Mouse (Mus musculus) urinary bladder, postnatal 36 days (tissue): ENCODE data around the gene Zbtb7a.

Source experiments
- DNase-seq, 2 experiments: peaks; one replicate each; pipeline ENCODE4 v3.0.0; 2022; ENCODE audit warnings: low spot score in 2 of 2, mixed read lengths in 1 of 2

Zbtb7a gene

DNA sequence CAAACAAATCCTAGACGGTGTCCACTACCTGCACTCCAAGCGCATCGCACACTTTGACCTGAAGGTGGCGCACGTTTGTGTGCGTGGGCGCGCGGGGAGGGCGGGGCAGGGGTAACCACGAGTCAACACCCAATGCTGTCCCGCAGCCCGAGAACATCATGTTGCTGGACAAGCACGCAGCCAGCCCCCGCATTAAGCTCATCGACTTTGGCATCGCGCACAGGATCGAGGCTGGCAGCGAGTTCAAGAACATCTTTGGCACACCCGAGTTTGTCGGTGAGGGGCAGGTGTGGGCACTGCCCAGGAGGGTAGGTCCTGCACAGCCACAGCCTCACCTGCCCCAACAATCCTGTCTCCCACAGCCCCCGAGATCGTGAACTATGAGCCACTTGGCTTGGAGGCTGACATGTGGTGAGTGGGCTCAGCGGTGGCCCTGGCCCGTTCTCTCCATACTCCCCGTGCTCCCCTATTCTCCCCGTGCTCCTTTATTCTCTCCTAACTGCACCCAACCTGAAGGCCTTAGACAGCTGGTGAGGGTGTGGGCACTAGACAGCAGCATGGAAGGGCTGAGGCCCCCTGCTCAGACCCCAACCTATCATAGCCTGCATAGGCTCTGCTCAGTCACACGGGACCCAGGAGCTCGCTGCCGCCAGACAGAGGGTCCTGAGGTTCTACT is 55.4 kb downstream of the Zbtb7a start:
- no peak for DNase-seq

DNA sequence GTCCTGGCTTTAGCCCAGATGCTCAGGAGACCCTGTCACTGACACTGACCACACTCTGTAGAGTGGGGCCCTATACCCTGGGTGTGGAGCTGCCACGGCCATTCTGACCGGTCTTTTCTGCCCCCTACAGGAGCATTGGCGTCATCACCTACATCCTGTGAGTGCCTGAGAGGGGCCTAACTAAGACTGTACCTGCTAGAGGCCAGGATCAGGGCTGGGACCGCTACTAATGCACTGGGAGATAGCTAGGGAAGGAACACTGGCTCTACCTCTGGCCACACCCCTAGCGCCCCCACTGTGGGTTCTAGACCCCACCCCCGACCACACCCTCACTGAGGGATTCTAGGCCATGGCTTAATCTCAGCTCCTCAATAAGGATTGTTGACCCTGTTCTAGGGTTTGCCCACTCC is 55.9 kb downstream of the Zbtb7a start:
- DNase-seq: no peak

DNA sequence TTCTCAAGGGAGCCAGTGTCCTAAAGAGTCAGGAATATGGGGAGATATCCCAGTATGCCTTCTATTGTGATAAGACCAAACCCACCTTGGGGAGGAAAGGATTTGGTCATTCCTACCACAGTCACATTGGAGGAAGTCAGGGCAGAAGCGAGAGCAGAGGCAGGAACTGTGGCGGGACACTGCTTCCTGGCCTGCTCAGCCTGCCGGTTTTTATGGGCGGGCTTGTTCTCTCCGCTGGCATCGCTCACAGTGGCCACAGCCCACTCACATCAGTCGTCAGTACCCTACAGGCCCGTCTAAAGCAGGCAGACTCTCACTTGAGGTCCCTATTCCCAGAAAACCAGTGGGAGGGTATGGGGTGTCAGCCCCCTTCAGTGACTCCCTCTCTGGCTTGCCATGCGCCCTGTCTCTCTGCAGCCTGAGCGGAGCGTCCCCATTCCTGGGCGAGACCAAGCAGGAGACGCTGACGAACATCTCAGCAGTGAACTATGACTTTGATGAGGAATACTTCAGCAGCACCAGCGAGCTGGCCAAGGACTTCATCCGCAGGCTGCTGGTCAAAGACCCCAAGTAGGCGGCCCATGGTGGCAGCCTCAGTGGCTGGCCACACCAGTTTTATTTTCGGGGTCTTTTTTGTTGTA is 56.4 kb downstream of the Zbtb7a start:
- DNase-seq: no peak

DNA sequence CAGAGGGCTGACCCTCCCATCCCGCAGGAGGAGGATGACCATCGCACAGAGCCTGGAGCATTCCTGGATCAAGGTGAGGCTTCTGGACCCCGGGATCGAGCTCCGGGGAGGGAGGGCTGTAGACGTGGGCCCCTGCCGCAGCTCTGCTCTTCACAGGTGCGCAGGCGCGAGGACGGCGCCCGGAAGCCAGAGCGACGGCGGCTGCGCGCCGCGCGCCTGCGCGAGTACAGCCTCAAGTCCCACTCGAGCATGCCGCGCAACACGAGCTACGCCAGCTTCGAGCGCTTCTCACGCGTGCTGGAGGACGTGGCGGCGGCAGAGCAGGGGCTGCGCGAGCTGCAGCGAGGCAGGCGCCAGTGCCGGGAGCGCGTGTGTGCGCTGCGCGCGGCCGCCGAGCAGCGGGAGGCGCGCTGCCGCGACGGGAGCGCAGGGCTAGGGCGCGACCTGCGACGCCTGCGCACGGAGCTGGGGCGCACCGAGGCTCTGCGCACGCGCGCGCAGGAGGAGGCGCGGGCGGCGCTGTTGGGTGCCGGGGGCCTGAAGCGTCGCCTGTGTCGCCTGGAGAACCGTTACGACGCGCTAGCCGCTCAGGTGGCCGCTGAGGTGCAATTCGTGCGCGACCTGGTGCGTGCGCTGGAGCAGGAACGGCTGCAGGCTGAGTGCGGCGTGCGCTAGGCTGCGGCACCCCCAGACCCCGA is 57.4 kb downstream of the Zbtb7a start:
- DNase-seq: peak; percentile 72 to 79

DNA sequence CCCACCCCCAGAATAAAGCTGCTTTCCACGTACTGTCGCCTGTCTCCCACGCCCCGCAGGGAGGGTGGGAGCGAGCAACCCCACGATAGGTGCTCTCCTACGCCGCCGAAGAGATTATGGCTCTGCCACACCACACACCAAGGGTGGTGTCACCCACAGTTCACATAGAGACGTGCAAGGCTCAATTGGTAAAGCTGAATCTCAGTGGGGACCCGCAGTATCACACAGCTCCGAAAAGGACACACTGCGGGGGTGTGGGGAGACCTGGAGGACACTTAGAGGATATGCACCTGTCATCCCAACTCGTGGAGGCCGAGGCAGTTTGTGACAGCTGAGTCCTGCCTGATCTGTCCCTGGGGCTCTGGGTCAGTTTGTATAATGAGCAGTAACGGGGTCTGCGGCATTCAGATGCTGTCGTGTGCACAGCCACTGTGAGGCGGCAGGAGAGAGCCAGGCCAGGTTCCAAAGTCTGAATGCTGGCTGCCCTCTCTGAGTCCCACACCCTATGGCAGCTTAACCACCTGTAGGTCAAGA is 58.0 kb downstream of the Zbtb7a start:
- no peak for DNase-seq

DNA sequence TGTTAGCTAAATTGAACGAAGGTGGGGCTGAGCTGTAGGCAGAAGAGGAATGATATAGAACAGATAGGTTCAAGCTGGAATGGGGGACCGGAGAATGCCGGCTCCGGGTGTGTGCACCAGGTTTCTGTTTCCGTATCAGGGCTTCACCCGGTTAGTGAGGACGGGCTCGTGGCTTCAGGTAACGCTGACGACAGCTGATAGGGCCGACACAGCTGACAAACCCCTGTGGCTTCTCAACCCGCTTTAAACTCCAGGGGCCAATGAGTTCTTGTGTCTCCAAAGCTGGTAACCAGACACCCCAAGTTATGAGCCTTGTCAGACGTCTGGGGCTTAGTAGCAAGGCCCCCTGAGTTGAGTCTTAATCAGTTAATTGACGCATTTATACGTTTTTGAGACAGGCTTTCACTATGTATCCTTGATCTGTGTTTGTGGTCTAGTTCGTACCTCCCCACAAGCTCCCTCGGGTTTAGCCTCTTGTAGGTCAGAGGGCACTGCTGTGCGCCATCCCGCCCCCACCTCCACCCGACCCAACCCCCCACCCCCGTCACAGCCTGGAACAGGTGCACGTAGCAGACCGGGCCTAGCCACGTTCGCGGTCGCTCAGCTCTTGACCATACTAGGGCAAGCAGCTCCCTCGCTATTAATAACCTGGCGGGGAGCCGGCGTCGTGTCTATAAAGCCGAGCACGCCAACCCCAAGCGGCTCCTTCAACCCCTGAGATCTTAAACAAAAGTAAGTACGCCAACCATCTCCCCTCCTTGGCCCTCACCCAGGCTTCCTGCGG is 59.2 kb downstream of the Zbtb7a start:
- DNase-seq: no peak

DNA sequence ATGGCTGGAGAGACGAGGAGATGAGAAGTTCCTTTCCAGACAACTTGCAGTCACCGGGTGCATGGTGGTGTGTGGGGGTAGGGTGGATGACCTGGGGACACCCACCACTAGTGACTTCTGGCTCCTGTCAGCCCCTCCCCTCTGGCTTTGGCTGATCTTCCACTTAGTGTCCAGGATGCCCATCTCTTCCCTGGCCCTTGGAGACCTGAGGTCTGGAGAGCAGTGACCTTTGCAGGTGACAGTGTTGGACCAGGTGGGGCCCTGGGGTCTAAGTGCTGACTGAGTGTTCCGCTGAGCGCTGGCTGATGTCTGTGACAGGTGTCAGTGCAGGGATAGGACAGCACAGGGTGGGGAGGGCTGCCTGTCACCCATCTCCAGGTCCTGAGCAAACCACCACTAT is 60.3 kb downstream of the Zbtb7a start:
- DNase-seq: no peak

DNA sequence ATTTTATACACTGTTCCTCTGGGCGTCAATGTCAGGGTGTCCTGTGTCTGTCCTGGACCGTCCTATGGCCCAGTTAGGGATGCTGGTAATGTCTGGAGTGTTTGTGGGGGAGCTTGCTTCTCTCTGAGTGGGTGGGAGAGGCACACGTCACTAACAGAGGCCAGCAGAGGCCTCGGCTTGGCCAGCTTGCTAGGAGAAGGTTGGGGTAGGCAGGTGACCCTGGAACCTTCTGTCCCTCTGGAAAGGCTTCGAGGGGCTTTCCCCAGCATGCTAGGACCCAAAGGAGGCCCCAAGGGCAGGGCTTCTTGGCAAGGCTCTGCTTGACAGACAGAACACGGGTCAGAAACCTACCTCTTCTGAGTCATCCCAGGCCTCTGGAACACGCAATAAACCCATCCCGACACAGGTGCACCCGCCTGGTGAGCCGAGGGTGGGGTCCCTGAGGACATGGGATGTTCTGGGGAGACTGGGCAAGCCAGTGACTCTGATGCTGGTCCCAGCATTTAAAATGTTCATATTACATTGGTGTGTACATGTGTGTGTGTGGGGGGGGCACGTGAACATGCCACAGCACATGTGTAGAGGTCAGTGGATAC is 61.5 kb downstream of the Zbtb7a start:
- no peak for DNase-seq

DNA sequence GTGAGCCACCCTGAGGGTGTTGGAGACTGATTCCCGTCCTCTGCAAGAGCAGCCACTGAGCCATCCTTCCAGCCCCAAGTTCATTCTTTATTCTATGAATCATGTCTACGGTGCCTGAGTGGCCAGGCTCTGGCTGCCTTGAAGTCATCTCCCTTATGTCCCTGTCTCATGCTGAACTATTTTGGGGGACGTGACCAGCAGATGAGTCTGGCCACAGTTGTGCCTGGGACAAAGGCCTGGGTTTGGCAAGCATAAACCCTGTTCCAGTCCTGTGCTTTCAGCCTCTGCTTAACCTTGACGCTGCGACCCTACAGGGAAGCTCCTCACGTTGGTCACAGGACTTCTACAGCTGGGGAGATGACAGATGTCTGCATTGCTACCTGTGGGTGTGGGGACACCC is 62.3 kb downstream of the Zbtb7a start:
- no peak for DNase-seq

DNA sequence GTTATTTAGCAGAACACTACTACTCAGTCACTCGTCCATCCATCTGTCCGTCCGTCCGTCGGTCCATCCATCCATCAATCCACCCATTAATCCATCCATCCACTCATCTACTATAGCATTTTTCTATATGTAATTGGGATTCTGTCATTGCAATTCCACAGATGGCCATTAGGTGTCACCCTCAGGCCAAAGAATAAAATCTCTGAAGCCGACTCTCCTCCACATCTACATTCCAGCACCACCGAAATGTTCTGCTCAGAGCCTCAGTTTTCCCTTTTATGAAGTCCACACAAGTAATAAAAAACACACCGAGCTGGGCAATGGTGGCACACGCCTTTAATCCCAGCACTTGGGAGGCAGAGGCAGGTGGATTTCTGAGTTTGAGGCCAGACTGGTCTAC is 63.2 kb downstream of the Zbtb7a start:
- no peak for DNase-seq

DNA sequence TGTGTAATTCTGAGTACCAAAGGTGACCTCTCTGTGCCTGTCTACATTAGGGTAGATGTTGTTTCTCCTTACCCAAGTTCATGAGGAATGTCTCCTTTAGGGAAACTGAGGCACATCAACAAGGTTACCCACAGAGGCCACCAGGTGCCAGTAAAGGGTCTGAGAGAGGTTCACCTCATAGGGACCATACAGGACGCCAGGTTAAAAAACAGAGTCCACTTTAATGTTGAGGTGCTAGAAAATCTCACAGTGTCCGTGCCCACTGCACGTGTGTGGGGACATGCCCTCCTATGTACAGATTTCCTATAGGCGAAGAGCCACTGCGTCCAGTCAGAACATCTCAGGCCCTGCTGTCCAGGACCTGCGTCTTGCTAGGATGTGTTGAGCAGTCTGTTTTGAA is 64.0 kb downstream of the Zbtb7a start:
- DNase-seq: no peak

DNA sequence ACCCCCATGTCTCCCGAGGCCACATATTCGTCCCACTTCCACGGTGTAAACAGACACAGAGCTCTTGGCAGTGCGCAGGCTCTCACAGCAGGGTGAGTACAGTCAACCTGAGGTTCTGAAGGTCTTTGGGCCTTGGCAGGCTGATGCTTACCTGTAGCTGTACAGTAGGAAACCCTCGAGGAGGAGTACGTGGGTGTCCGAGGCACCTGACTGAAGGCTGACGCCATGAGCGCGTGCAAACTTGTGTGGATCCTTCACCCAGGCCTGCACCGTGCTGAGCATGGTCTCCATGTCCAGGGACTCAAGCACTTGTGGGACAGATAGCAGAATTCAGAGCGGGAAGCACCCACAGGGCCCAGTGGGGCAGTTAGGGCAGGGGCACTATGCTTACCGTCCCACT is 65.1 kb downstream of the Zbtb7a start:
- DNase-seq: no peak

DNA sequence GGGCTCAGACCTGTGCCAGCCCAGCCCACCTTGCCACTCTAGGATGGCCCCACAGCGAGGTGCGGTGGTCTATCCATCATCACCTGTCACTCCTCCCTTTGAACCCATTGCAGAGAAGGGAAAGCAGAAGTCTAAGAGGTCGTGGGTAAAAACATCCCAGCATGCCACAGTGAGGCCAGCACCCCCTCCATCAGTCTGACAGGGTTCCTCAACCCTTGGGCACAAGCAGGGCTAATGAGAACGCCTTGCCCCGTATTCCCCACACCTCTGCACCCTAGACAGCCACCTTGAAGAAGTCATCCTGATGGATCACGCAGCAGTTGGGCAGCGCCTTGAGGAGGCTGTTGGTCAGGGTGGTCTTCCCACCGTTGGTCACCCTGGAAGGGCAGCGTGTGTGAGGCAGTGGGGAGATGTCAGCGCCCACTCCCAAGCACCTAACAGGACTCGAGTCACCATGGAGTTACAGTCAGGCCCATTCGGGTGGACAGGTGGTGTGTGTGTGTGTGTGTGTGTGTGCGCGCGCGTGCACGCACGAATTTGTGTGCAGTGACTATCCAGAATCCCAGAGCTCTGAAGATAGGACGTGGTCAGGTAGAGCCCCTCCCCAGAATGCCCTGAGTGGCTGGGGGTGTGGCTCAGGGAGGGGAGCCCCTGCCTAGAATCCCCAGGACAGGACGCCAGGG is 65.7 kb downstream of the Zbtb7a start:
- DNase-seq: no peak

DNA sequence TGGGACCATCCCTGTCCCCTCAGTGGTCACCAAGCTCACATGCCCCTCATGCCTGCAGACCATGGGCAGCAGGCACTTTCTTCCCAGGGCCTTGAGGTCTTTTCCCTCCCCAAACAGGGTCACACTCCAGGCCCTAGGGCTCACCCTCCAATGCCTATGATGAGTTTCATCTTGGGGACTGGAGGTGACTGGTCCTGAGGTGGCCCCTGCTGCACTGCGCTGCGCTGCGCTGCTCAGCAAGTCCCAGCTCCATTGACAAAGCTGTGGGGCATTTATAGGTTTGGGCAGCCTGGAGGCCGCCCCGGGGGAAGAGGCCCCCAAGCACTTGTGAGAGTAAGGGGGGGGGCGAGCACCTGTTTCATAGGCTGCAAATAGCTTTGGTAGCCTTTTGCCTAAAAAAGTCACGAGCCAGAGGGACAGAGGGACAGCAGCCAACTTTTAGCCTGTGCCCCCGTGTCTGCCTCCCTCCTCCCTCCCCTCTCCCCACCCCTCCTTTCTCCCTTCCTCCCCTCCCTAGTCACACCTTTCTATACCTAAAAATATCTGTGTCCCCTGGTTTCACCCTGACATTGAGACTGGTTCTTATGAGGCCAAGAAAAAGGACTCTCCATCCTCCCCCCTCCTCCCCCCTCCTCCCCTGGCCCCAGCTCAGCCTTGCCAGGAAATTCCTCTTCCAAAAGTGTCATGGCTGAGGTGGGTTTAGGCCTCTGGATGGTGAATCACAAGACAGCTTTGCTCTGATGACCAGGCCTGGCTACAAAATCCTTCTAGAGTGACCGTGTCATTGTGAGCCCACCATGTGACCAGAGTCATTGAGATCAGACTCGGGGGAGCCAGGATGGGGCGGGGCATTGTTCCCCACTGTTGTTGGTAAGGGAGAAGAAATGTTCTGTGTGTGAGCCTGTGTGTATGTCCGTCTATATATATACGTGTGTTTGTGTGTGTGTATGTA is 67.1 kb downstream of the Zbtb7a start, which contains the start of gene Nmrk2:
TSS of gene Nmrk2 (minus strand) at position 245 of the 952 bp plus-strand sequence.
- DNase-seq: no peak
